Mouse (Mus musculus) limb, embryonic 11.5 days (tissue): ENCODE results near the gene Usp7. TPM values are rescaled to one million over a fixed set of nuclear protein-coding genes. Genes with fewer than 3 reads are reported as not detected.
A peak's percentile ranks its signal among the peaks of the same experiment; 100 is the strongest.

Experiments used
- ATAC-seq: fragments of 200-750 bp; cut with Nextera tagmentation; 2 replicates; pipeline ENCODE4 v1.8.0; 2017; ENCODE audit warnings: low read depth; ENCODE audit not compliant: insufficient number of reproducible peaks, low FRiP score, low TSS enrichment
- DNase-seq: peaks from one replicate; pipeline ENCODE4 v3.0.0-alpha.2; 2015; ENCODE audit warnings: low spot score
- H3K27ac ChIP-seq: fragments of 300-500 bp; sonication (generic); replicated peaks from 2 replicates; pipeline ENCODE4 v1.5.1; 2014; ENCODE audit warnings: low read depth, mild to moderate bottlenecking, low read length
- H3K27me3 ChIP-seq: fragments of 300-500 bp; sonication (generic); 2 replicates; pipeline ENCODE4 v1.6.1; 2014; ENCODE audit warnings: mild to moderate bottlenecking, low read length, mixed read lengths; ENCODE audit not compliant: control insufficient read depth, insufficient read depth
- H3K36me3 ChIP-seq: fragments of 300-500 bp; sonication (generic); 2 replicates; pipeline ENCODE4 v1.6.1; 2014; ENCODE audit warnings: mild to moderate bottlenecking, low read length, moderate library complexity, mixed read lengths; ENCODE audit not compliant: control insufficient read depth, insufficient read depth
- H3K4me1 ChIP-seq: fragments of 300-500 bp; sonication (generic); 2 replicates; pipeline ENCODE4 v1.6.1; 2014; ENCODE audit warnings: low read length, mixed read lengths; ENCODE audit not compliant: control insufficient read depth, insufficient read depth
- H3K4me2 ChIP-seq: fragments of 300-500 bp; sonication (generic); 2 replicates; pipeline ENCODE4 v1.6.1; 2014; ENCODE audit warnings: low read depth, mild to moderate bottlenecking, moderate library complexity; ENCODE audit not compliant: severe bottlenecking
- H3K4me3 ChIP-seq: fragments of 300-500 bp; sonication (generic); 2 replicates; pipeline ENCODE4 v1.5.1; 2014; ENCODE audit warnings: low read depth, low read length
- H3K9ac ChIP-seq: fragments of 300-500 bp; sonication (generic); 2 replicates; pipeline ENCODE4 v1.6.1; 2014; ENCODE audit warnings: mild to moderate bottlenecking, low read length
- H3K9me3 ChIP-seq: fragments of 300-500 bp; sonication (generic); 2 replicates; pipeline ENCODE4 v1.6.1; 2016; ENCODE audit warnings: low read length; ENCODE audit not compliant: control insufficient read depth
- WGBS: fragments of 180-500 bp; shearing (Covaris S2); extraction: QIAGEN DNeasy Blood & Tissue Kit; methylation state at CpG from one replicate; pipeline ENCODE4 v1.1.7; 2014; 5-methylcytosine and 5-hydroxymethylcytosine counted together
- polyA plus RNA-seq: library from polyadenylated mRNA; unstranded; fragments of >200 nt; fragmentation: Nextera tagmentation; extraction: Ambion mirVana; gene quantifications from 2 replicates; pipeline ENCODE4 v1.2.1, GENCODE M21; 2014

Gene Usp7
- polyA plus RNA-seq, 1 experiment from 2014 or later: 41.5 TPM

DNA sequence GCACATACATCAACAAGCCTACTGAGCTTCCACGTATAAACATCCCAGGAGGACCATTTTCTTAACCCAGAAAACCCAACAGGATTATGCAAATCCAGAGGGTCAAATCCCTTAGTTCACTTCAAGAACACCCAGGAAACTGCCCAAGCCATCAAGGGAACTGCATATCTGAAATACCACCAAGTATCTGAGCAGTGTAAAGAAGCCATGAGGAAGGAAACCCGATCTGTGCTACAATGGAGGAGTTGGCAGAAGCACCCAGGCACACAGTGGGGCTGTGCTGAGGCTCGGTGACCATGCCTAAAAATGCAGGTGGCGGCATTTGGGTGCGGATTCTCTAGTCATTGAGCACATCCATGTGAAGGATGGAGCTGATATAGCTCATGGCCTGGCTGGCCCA, 50.4 kb downstream of the Usp7 start:
- no peaks in the 10 kb centered on the region for H3K9me3 ChIP-seq
- no peak overlapping the region for H3K27ac ChIP-seq
- no peak for ATAC-seq
- 69% methylated on average over 5 of the region's 5 CpGs for WGBS
- H3K36me3 ChIP-seq: no peaks in the 10 kb centered on the region
- no peak overlapping the region for H3K4me3 ChIP-seq
- H3K4me2 ChIP-seq: no peak overlapping the region
- no peaks in the 10 kb centered on the region for H3K27me3 ChIP-seq
- DNase-seq: no peak
- no peak overlapping the region for H3K9ac ChIP-seq
- peaks cover 5% of the 10 kb centered on the region for H3K4me1 ChIP-seq

DNA sequence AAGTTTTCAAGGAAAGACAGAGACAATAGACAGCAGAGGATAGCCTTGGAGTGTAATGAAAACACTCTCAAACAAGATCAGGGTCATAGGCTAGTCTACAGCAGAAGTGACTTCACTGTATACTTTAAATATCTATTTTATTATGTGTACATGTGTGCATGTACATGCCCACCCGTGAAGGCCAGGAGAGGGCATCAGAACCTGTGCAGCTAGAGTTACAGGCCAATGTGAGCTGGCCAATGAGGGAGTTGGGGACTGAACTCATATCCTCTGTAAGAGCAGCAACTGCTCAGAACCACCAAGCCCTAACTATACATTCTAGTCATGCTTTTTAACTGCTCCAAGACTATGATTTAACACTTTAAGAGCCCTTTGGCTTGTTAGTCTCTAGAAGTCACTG, 51.0 kb downstream of the Usp7 start:
- 63% methylated on average over 1 of the region's 1 CpGs for WGBS

DNA sequence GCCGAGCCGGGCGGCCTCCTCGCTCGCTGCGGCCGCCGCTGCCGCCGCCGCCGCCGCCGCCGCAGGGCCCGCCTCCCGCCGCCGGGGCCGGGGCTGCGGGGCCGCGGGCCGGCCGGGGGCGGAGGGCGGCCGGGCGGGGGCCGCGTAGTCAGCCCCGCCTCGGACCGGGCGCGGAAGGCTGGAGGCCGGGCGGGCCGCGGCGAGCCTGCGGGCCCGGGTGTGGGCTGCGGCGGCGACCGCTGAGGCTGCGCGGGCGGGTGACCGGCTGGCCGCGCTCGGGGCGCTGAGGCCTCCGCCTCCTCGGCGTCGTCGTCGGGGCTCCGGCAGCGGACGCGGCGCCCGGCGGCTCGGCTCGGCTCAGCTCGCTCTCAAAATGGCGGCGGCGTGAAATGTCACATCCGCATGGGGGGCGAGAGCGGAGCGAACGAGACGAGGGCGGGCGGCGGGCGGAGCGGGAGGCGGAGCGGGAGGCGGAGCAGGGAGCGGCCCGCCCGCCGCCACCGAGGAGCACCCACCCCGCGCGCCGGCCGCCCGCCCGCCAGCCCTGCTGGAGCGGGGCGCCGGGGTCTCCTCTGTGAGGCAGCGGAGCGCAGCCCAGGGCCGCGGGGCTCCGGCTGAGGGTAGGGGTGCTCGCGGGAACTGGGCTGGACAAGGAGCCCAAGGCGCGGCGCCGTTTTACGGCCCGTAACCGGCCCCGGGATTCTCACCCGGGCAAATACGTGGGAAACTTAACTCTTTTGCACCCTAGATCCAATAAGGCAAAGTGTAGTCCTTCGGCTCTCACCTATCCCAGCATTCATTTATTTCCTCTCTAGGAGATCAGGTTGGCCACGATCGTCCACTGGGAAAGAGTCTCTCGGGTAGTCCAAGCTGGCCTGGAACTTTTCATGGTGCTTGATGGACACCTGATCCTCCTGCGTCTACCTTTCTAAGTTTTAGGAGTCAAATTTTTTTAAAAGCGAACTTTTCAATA, 53.3 kb downstream of the Usp7 start:
- peak; percentile 93 for DNase-seq
- no peaks in the 10 kb centered on the region for H3K9me3 ChIP-seq
- peak overlapping the region; percentile 97 for H3K4me3 ChIP-seq
- H3K9ac ChIP-seq: peak overlapping the region; percentile 96
- peak overlapping the region; percentile 91 for H3K27ac ChIP-seq
- peak overlapping the region; percentile 51 for H3K4me2 ChIP-seq
- H3K36me3 ChIP-seq: no peaks in the 10 kb centered on the region
- 1% methylated on average over 88 of the region's 126 CpGs for WGBS
- H3K4me1 ChIP-seq: peaks cover 14% of the 10 kb centered on the region
- ATAC-seq: peak; percentile 86
- H3K27me3 ChIP-seq: no peaks in the 10 kb centered on the region

More for the DNA sequence above, 51.0 kb downstream of the Usp7 start:
- Histone ChIP-seq H3K27ac (no peak overlapping the region), H3K4me3 (no peak overlapping the region), H3K36me3 (no peaks in the 10 kb centered on the region), H3K9me3 (no peaks in the 10 kb centered on the region), H3K4me1 (peaks cover 10% of the 10 kb centered on the region), H3K4me2 (no peak overlapping the region), H3K27me3 (no peaks in the 10 kb centered on the region), H3K9ac (no peak overlapping the region)
- ATAC-seq (no peak), DNase-seq (no peak)

DNA sequence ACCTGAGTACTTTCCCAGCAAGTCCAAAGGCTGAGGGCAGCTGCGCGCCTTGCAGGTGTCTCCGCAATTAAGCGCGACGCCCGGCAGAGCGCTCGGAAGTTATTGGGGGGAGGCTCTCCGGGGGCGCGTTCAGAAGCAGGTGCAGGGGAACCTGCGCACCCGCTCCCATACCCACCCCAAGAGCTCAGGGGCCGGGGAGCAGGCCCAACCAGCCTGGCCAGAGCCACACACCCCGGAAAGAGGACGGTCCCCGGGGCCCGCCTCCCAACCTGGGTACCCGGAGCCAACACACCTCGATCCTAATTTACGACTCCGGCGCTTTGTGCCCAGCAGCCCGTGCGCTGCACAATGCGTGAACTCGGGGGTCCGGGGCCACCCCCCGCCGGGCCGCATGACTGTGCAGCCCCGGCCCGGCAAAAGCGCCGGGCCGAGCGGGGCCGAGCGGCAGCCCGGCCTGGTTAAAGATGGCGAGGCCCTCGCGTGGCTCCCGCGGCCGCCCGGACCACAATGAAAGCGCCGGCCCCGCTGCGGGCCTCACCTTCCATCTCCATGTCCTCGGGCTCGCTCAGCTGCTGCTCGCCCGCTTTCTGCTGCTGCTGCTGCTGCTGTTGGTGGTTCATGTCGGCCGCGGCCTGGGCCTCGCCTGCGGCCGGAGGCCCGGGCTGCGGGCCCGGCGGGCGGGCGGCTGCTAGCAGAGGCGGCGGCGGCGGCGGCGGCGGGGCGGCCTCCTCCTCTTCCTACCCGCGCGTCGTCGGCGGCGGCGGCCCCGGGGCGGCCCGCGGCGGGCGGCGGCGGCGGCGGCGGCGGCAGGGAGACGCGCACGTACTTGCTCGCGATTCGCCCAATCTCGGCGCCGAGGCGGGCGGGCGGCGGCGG, 54.2 kb downstream of the Usp7 start:
- peaks cover 14% of the 10 kb centered on the region for H3K4me1 ChIP-seq
- peak; percentile 48; the same call in 1 of the 2 replicates for ATAC-seq
- under 1% methylated on average over 67 of the region's 110 CpGs for whole genome bisulfite sequencing

DNA sequence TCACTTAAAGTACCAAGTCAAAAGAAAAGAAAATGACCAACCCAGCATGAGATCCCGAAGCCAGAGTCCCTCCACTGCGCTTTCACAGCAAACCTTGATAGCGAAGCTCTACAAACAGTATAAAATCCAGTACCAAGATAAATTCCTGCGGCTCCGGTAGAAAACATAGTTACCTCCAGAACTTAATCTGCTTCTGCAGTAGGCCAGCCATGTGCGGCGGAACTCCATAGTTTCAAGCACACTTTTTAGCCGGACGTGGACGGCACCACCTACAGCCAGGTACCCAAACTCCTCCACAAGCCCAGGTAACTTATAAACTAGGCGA, 54.8 kb downstream of the Usp7 start:
- H3K27ac ChIP-seq: no peak overlapping the region
- WGBS: under 1% methylated on average over 11 of the region's 11 CpGs

More for the DNA sequence above, 54.2 kb downstream of the Usp7 start:
- H3K36me3 ChIP-seq: no peaks in the 10 kb centered on the region
- peak overlapping the region; percentile 96 for H3K9ac ChIP-seq
- DNase-seq: peak; percentile 61
- H3K4me2 ChIP-seq: peak overlapping the region; percentile 97
- no peaks in the 10 kb centered on the region for H3K9me3 ChIP-seq
- H3K27ac ChIP-seq: peak overlapping the region; percentile 91
- no peaks in the 10 kb centered on the region for H3K27me3 ChIP-seq
- H3K4me3 ChIP-seq: peak overlapping the region; percentile 97

DNA sequence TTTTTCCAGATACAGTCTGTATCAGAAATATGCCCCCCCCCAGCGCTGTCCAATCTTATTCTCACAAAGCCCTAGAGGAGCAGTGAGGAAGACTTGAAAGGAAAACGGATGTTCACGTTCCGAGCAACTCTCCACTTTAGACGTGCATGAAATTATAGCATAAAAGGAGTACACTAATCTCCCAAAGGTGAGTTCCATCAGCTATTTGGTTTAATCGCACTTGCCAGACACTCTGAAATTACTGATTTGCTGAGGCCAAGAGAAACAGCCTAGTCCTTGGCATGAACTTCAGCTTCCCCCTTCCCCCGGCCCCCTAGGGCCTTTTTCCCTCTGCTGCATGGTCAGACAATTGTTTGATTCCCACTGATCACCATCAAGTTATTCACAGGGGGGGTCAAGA, 55.4 kb downstream of the Usp7 start:
- Histone ChIP-seq H3K4me3 (peak overlapping the region; percentile 97), H3K4me2 (peak overlapping the region; percentile 97), H3K27ac (no peak overlapping the region), H3K36me3 (no peaks in the 10 kb centered on the region), H3K27me3 (no peaks in the 10 kb centered on the region), H3K9me3 (no peaks in the 10 kb centered on the region), H3K4me1 (peaks cover 14% of the 10 kb centered on the region), H3K9ac (peak overlapping the region; percentile 96; the same call in 1 of the 2 replicates)
- ATAC-seq (no peak), DNase-seq (no peak)
- 12% methylated on average over 7 of the region's 7 CpGs for WGBS

More for the DNA sequence above, 54.8 kb downstream of the Usp7 start:
- Histone ChIP-seq H3K9me3 (no peaks in the 10 kb centered on the region), H3K9ac (peak overlapping the region; percentile 96), H3K36me3 (no peaks in the 10 kb centered on the region), H3K4me3 (peak overlapping the region; percentile 97), H3K4me1 (peaks cover 14% of the 10 kb centered on the region), H3K27me3 (no peaks in the 10 kb centered on the region), H3K4me2 (peak overlapping the region; percentile 97)
- DNase-seq (no peak), ATAC-seq (no peak)

DNA sequence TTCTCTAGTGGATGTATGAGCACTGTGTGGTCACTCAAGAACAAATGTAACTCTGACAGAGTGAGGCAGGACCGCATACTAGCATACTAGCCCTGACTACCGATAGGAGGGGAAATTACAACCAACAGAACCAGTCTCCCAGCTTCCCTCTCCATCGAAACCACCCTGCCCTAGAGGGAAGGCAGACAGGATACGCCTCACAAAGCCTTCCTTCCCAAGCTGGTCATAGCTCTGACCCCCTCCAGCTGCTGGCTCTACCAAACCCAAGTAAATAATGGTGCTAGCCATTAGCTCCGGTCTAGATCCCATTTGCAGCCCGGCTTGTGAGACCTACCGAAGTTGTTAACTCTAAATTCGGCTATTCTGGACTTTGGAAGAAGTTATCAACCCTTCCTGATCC, 56.1 kb downstream of the Usp7 start:
- no peaks in the 10 kb centered on the region for H3K9me3 ChIP-seq
- H3K4me1 ChIP-seq: peaks cover 14% of the 10 kb centered on the region
- no peak overlapping the region for H3K27ac ChIP-seq
- peak overlapping the region; percentile 97 for H3K4me3 ChIP-seq
- no peaks in the 10 kb centered on the region for H3K27me3 ChIP-seq
- no peaks in the 10 kb centered on the region for H3K36me3 ChIP-seq
- H3K9ac ChIP-seq: no peak overlapping the region
- DNase-seq (no peak), ATAC-seq (no peak)
- H3K4me2 ChIP-seq: peak overlapping the region; percentile 97
- 19% methylated on average over 8 of the region's 8 CpGs for WGBS

DNA sequence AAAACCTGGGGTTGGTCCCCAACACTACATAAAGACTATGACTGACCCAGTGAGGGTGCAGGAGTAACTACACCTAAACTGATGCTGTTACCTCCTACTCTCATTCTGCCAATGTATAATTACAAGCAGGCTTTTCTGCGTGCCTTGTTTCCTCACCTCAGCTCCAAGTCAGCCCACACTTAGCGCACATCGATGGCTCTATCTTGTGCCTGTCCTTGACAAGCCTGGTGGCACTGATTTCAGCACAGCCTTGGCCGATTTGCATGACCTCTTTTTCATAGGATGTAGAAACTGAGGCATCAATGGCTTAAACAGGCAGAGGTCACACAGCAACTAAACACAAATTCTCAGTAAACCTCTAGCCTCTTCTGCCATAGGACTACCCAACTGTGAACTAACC, 57.4 kb downstream of the Usp7 start:
- no peak for ATAC-seq
- H3K9ac ChIP-seq: no peak overlapping the region
- 86% methylated on average over 4 of the region's 4 CpGs for WGBS
- H3K4me3 ChIP-seq: no peak overlapping the region
- H3K4me2 ChIP-seq: no peak overlapping the region
- no peak overlapping the region for H3K27ac ChIP-seq
- no peaks in the 10 kb centered on the region for H3K27me3 ChIP-seq
- peaks cover 14% of the 10 kb centered on the region for H3K4me1 ChIP-seq
- H3K9me3 ChIP-seq: no peaks in the 10 kb centered on the region
- H3K36me3 ChIP-seq: no peaks in the 10 kb centered on the region
- no peak for DNase-seq
